Mouse (Mus musculus) stomach, embryonic 16.5 days (tissue): ENCODE measurements around the gene Rnf152. TPM values are rescaled to one million over a fixed set of nuclear protein-coding genes. Genes with fewer than 3 reads are reported as not detected.

ENCODE experiments used
- ATAC-seq: fragments of 200-750 bp; cut with Nextera tagmentation; 2 replicates; pipeline ENCODE4 v1.8.0; 2017; ENCODE audit warnings: moderate number of reproducible peaks, moderate TSS enrichment; ENCODE audit not compliant: insufficient read depth, low FRiP score
- H3K27ac ChIP-seq: fragments of 300-500 bp; sonication (generic); 2 replicates; pipeline ENCODE4 v1.5.1; 2014; ENCODE audit warnings: low read length
- H3K27me3 ChIP-seq: fragments of 300-500 bp; sonication (generic); 2 replicates; pipeline ENCODE4 v1.6.1; 2014; ENCODE audit warnings: low read length, control low read depth, mixed read lengths; ENCODE audit not compliant: control insufficient read depth, insufficient read depth
- H3K36me3 ChIP-seq: fragments of 300-500 bp; sonication (generic); 2 replicates; pipeline ENCODE4 v1.6.1; 2014; ENCODE audit warnings: low read length; ENCODE audit not compliant: control insufficient read depth, insufficient read depth
- H3K4me1 ChIP-seq: fragments of 300-500 bp; sonication (generic); 2 replicates; pipeline ENCODE4 v1.6.1; 2014; ENCODE audit warnings: low read length, control low read depth, mixed read lengths; ENCODE audit not compliant: control insufficient read depth, insufficient read depth
- H3K4me2 ChIP-seq: fragments of 300-500 bp; sonication (generic); 2 replicates; pipeline ENCODE4 v1.6.1; 2014; ENCODE audit warnings: low read depth, low read length, mixed read lengths
- H3K4me3 ChIP-seq: fragments of 300-500 bp; sonication (generic); replicated peaks from 2 replicates; pipeline ENCODE4 v1.5.1; 2014; ENCODE audit warnings: mild to moderate bottlenecking, low read length
- H3K9ac ChIP-seq: fragments of 300-500 bp; sonication (generic); 2 replicates; pipeline ENCODE4 v1.6.1; 2014; ENCODE audit warnings: low read length
- H3K9me3 ChIP-seq: fragments of 300-500 bp; sonication (generic); replicated peaks from 2 replicates; pipeline ENCODE4 v1.6.1; 2016; ENCODE audit warnings: low read length, control low read depth; ENCODE audit not compliant: control insufficient read depth
- WGBS: fragments of 180-500 bp; shearing (Covaris S2); extraction: QIAGEN DNeasy Blood & Tissue Kit; methylation state at CpG from one replicate; pipeline ENCODE4 v1.1.7; 2014; 5-methylcytosine and 5-hydroxymethylcytosine counted together
- polyA plus RNA-seq: library from polyadenylated mRNA; unstranded; fragments of >200 nt; fragmentation: Nextera tagmentation; extraction: Ambion mirVana; gene quantifications from 2 replicates; pipeline ENCODE4 v1.2.1, GENCODE M21; 2015

Gene Rnf152
- polyA plus RNA-seq, 1 experiment from 2014 or later, result 1.7 TPM

- no peak overlapping the region for H3K27ac ChIP-seq
- H3K9me3 ChIP-seq, result no peaks in the 10 kb centered on the region
- no peak for ATAC-seq
- no peak overlapping the region for H3K9ac ChIP-seq
- no peak overlapping the region for H3K4me3 ChIP-seq
- H3K4me1 ChIP-seq, result no peaks in the 10 kb centered on the region
- H3K27me3 ChIP-seq, result no peaks in the 10 kb centered on the region
- no peaks in the 10 kb centered on the region for H3K36me3 ChIP-seq
- WGBS, result 75% methylated on average over 5 of the region's 5 CpGs
- no peak overlapping the region for H3K4me2 ChIP-seq
Observed at GRCm38 (mm10) chr1:105260200-105260599, 96.3 kb downstream of the Rnf152 start.

- no peaks in the 10 kb centered on the region for H3K4me1 ChIP-seq
- H3K36me3 ChIP-seq, result no peaks in the 10 kb centered on the region
- no peak overlapping the region for H3K27ac ChIP-seq
- no peaks in the 10 kb centered on the region for H3K9me3 ChIP-seq
- no peak overlapping the region for H3K4me2 ChIP-seq
- H3K4me3 ChIP-seq, result no peak overlapping the region
- H3K27me3 ChIP-seq, result no peaks in the 10 kb centered on the region
- ATAC-seq, result no peak
- H3K9ac ChIP-seq, result no peak overlapping the region
- whole genome bisulfite sequencing, result 85% methylated on average over 3 of the region's 3 CpGs
Observed at GRCm38 (mm10) chr1:105257199-105257598, 99.3 kb downstream of the Rnf152 start.

GRCm38 (mm10) chr1:105249190-105249589 lies 107.3 kb downstream of the Rnf152 start:
- Histone ChIP-seq H3K36me3 (no peaks in the 10 kb centered on the region), H3K4me3 (no peak overlapping the region), H3K9ac (no peak overlapping the region), H3K27me3 (no peaks in the 10 kb centered on the region), H3K27ac (no peak overlapping the region), H3K4me1 (no peaks in the 10 kb centered on the region), H3K9me3 (0 out of 2 replicates have a peak, but pooled peaks cover 5% of the 10 kb centered on the region), H3K4me2 (no peak overlapping the region)
- no peak for ATAC-seq
- WGBS, result 88% methylated on average over 3 of the region's 3 CpGs

- 69% methylated on average over 2 of the region's 2 CpGs for WGBS
- no peak overlapping the region for H3K9ac ChIP-seq
- no peaks in the 10 kb centered on the region for H3K36me3 ChIP-seq
- H3K9me3 ChIP-seq, result 0 out of 2 replicates have a peak, but pooled peaks cover 2% of the 10 kb centered on the region
- no peaks in the 10 kb centered on the region for H3K27me3 ChIP-seq
- no peak overlapping the region for H3K4me2 ChIP-seq
- H3K4me1 ChIP-seq, result no peaks in the 10 kb centered on the region
- no peak overlapping the region for H3K27ac ChIP-seq
- no peak for ATAC-seq
- no peak overlapping the region for H3K4me3 ChIP-seq
Observed at GRCm38 (mm10) chr1:105246651-105247050, 109.9 kb downstream of the Rnf152 start.

GRCm38 (mm10) chr1:105246075-105246574 lies 110.4 kb downstream of the Rnf152 start:
- H3K9me3 ChIP-seq, result no peaks in the 10 kb centered on the region
- H3K9ac ChIP-seq, result no peak overlapping the region
- H3K4me1 ChIP-seq, result no peaks in the 10 kb centered on the region
- H3K36me3 ChIP-seq, result no peaks in the 10 kb centered on the region
- no peak overlapping the region for H3K4me3 ChIP-seq
- H3K27me3 ChIP-seq, result no peaks in the 10 kb centered on the region
- H3K4me2 ChIP-seq, result no peak overlapping the region
- no peak overlapping the region for H3K27ac ChIP-seq
- no peak for ATAC-seq
- 56% methylated on average over 3 of the region's 3 CpGs for WGBS

- 45% methylated on average over 6 of the region's 6 CpGs for WGBS
- Histone ChIP-seq H3K36me3 (no peaks in the 10 kb centered on the region), H3K4me1 (no peaks in the 10 kb centered on the region), H3K9me3 (no peaks in the 10 kb centered on the region), H3K9ac (no peak overlapping the region), H3K27ac (no peak overlapping the region), H3K4me3 (no peak overlapping the region), H3K4me2 (no peak overlapping the region), H3K27me3 (no peaks in the 10 kb centered on the region)
- ATAC-seq, result no peak
Observed at GRCm38 (mm10) chr1:105243359-105244142, 113.0 kb downstream of the Rnf152 start.

- no peak for ATAC-seq
- H3K9ac ChIP-seq, result no peak overlapping the region
Observed at GRCm38 (mm10) chr1:105240185-105240584, 116.3 kb downstream of the Rnf152 start.

More at GRCm38 (mm10) chr1:105240185-105240584, 116.3 kb downstream of the Rnf152 start:
- H3K4me2 ChIP-seq, result no peak overlapping the region
- no peak overlapping the region for H3K27ac ChIP-seq
- no peaks in the 10 kb centered on the region for H3K9me3 ChIP-seq
- H3K27me3 ChIP-seq, result no peaks in the 10 kb centered on the region
- no peaks in the 10 kb centered on the region for H3K4me1 ChIP-seq
- no peaks in the 10 kb centered on the region for H3K36me3 ChIP-seq
- no peak overlapping the region for H3K4me3 ChIP-seq
